Mouse (Mus musculus): Measurements from ENCODE around the gene Sdk2.

DNA sequence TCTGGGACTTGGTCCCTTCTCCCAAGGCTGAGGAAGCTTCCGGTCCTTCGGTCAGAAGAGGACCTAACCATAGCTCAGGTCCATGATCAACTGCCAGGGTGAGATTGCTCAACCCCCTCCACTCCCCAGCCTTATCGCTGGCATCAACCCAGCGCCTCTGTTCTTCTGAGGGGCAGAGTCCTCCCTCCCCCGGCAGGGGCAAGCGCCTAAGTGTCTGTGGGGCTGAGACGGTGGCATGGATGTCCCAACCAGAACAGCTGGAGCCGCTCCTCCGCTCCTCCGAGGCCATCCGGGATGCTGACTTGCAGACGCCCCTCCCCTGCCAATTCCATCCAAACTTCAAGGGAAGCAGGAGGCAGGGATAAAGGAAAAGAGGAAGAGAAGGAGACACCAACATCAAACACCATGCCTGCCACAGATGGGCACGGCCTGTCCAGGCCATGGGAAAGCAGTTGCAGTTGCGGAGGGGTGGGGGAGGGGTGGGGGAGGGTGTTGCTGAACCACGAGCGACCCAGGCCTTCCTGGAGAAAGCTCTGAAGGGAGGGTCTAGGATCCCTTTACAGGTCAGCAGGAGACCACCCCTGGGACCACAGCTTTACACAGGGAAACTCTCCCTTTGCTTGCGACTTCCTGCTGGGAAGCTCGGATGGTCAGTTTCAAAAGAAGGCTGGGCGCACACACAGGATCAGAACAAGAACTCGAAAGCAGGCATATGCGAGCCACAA, 317.9 kb downstream of the Sdk2 start:
- TF ChIP-seq CTCF (IDR thresholded peaks at IDR 0.05 in 2 of 3, conservative IDR thresholded peaks at IDR 0.05 in 1 of 3; ENCODE audit: control insufficient read depth in 1 of 3, insufficient read depth in 1 of 3, low read depth in 2 of 3, low read length in 3 of 3, poor library complexity in 1 of 3, severe bottlenecking in 1 of 3) (no peak), EP300 (IDR thresholded peaks at IDR 0.05; ENCODE audit: low read depth in 1 of 2, low read length in 2 of 2) (peak in 1 of 2 experiments; percentile 76; a peak in 3 of 4 replicates), TAL1 (IDR thresholded peaks at IDR 0.05; ENCODE audit: low read length) (peak; percentile 30; the same call in 1 of the 2 replicates), USF2 (IDR thresholded peaks at IDR 0.05; ENCODE audit: borderline replicate concordance in 1 of 2, insufficient read depth in 1 of 2, low read depth in 1 of 2, low read length in 2 of 2) (no peak), POLR2A (IDR thresholded peaks at IDR 0.05; ENCODE audit: control insufficient read depth in 1 of 2, insufficient read depth in 1 of 2, low read depth in 1 of 2, low read length in 2 of 2, poor library complexity in 1 of 2) (0 out of 4 replicates have a peak, but pooled peaks of 1 of the 2 experiments have one; percentile 28), USF1 (IDR thresholded peaks at IDR 0.05; ENCODE audit: low read depth, low read length) (no peak), MEF2A (IDR thresholded peaks at IDR 0.05; ENCODE audit: extremely low read depth, insufficient replicate concordance, low read depth, low read length, poor library complexity, severe bottlenecking) (no peak), TCF12 (IDR thresholded peaks at IDR 0.05; ENCODE audit: low read depth, low read length) (peak; percentile 36; the same call in 1 of the 2 replicates), CHD2 (IDR thresholded peaks at IDR 0.05; ENCODE audit: low read length) (no peak), E2F4 (IDR thresholded peaks at IDR 0.05; ENCODE audit: borderline replicate concordance, low read depth, low read length) (no peak), BHLHE40 (IDR thresholded peaks at IDR 0.05; ENCODE audit: borderline replicate concordance, low read depth, low read length) (no peak), ZC3H11A (IDR thresholded peaks at IDR 0.05; ENCODE audit: low read depth, low read length) (no peak)
